Mouse (Mus musculus) midbrain, embryonic 12.5 days (tissue): ENCODE data around the gene Ptprg. TPM values are rescaled to one million over a fixed set of nuclear protein-coding genes. Genes with fewer than 3 reads are reported as not detected.

Source experiments
- ATAC-seq: fragments of 200-750 bp; cut with Nextera tagmentation; 2 replicates; pipeline ENCODE4 v1.8.0; 2017; ENCODE audit warnings: low read depth, moderate TSS enrichment, moderate library complexity; ENCODE audit not compliant: low FRiP score
- H3K27ac ChIP-seq: fragments of 300-500 bp; sonication (generic); replicated peaks from 2 replicates; pipeline ENCODE4 v1.5.1; 2016; ENCODE audit warnings: mild to moderate bottlenecking
- H3K27me3 ChIP-seq: fragments of 300-500 bp; sonication (generic); 2 replicates; pipeline ENCODE4 v1.6.1; 2016; ENCODE audit warnings: mild to moderate bottlenecking
- H3K36me3 ChIP-seq: fragments of 300-500 bp; sonication (generic); 2 replicates; pipeline ENCODE4 v1.6.1; 2016
- H3K4me1 ChIP-seq: fragments of 300-500 bp; sonication (generic); 2 replicates; pipeline ENCODE4 v1.6.1; 2016
- H3K4me2 ChIP-seq: fragments of 300-500 bp; sonication (generic); replicated peaks from 2 replicates; pipeline ENCODE4 v1.6.1; 2016; ENCODE audit warnings: mild to moderate bottlenecking, moderate library complexity
- H3K4me3 ChIP-seq: fragments of 300-500 bp; sonication (generic); 2 replicates; pipeline ENCODE4 v1.5.1; 2016; ENCODE audit warnings: mild to moderate bottlenecking
- H3K9ac ChIP-seq: fragments of 300-500 bp; sonication (generic); replicated peaks from 2 replicates; pipeline ENCODE4 v1.6.1; 2016; ENCODE audit warnings: mild to moderate bottlenecking, moderate library complexity
- H3K9me3 ChIP-seq: fragments of 300-500 bp; sonication (generic); 2 replicates; pipeline ENCODE4 v1.6.1; 2016; ENCODE audit warnings: mild to moderate bottlenecking
- WGBS: fragments of 180-500 bp; shearing (Covaris S2); methylation state at CpG from one replicate; pipeline ENCODE4 v1.1.7; 2016; 5-methylcytosine and 5-hydroxymethylcytosine counted together
- polyA plus RNA-seq: library from polyadenylated mRNA; unstranded; fragments of >200 nt; fragmentation: Nextera tagmentation; extraction: Ambion mirVana; gene quantifications from 2 replicates; pipeline ENCODE4 v1.2.1, GENCODE M21; 2016

Ptprg gene
- polyA plus RNA-seq, 1 experiment from 2014 or later, result 47.4 TPM

GRCm38 (mm10) chr14:11855499-11855898 is 302.2 kb downstream of the Ptprg start:
- Histone ChIP-seq H3K27me3 (no peaks in the 10 kb centered on the region), H3K4me3 (no peak overlapping the region), H3K36me3 (no peaks in the 10 kb centered on the region), H3K9me3 (no peaks in the 10 kb centered on the region), H3K4me2 (no peak overlapping the region), H3K9ac (no peak overlapping the region), H3K27ac (no peak overlapping the region), H3K4me1 (peaks cover 8% of the 10 kb centered on the region)
- no peak for ATAC-seq

- Histone ChIP-seq H3K36me3 (no peaks in the 10 kb centered on the region), H3K4me2 (no peak overlapping the region), H3K4me1 (peaks cover 8% of the 10 kb centered on the region), H3K9ac (no peak overlapping the region), H3K27ac (no peak overlapping the region), H3K4me3 (no peak overlapping the region), H3K9me3 (no peaks in the 10 kb centered on the region), H3K27me3 (no peaks in the 10 kb centered on the region)
- 70% methylated on average over 3 of the region's 3 CpGs for WGBS
- ATAC-seq, result no peak
Observed at GRCm38 (mm10) chr14:11857928-11858481, 304.7 kb downstream of the Ptprg start.

DNA sequence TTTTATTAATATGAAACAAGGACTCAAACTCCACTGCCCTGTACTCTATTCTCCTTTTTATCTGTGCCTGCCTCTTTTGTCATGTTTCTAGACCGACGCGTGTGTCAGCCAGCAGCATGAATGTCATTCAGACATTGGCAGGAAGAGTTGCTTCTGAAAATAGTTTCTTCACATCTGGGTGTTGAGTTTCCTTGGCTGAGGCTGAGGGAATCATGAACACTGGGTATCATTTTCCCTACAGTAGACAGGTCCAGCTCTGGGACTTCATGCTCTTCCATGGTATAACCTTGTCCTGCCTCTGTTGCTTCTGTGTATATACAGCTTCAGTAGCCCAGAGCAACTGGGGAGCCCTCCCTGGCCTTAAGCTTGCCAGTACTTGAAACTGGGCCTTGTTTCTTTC is 310.0 kb downstream of the Ptprg start:
- ATAC-seq, result no peak
- no peaks in the 10 kb centered on the region for H3K36me3 ChIP-seq
- H3K4me3 ChIP-seq, result no peak overlapping the region
- no peaks in the 10 kb centered on the region for H3K27me3 ChIP-seq
- H3K4me1 ChIP-seq, result no peaks in the 10 kb centered on the region
- no peak overlapping the region for H3K9ac ChIP-seq
- no peaks in the 10 kb centered on the region for H3K9me3 ChIP-seq
- H3K27ac ChIP-seq, result no peak overlapping the region
- no peak overlapping the region for H3K4me2 ChIP-seq
- 96% methylated on average over 3 of the region's 3 CpGs for WGBS

- Histone ChIP-seq H3K4me2 (no peak overlapping the region), H3K27me3 (no peaks in the 10 kb centered on the region), H3K9me3 (no peaks in the 10 kb centered on the region), H3K4me3 (no peak overlapping the region), H3K36me3 (no peaks in the 10 kb centered on the region), H3K9ac (no peak overlapping the region), H3K4me1 (no peaks in the 10 kb centered on the region), H3K27ac (no peak overlapping the region)
- no peak for ATAC-seq
- 43% methylated on average over 3 of the region's 3 CpGs for WGBS
Observed at GRCm38 (mm10) chr14:11864840-11865239, 311.5 kb downstream of the Ptprg start.

DNA sequence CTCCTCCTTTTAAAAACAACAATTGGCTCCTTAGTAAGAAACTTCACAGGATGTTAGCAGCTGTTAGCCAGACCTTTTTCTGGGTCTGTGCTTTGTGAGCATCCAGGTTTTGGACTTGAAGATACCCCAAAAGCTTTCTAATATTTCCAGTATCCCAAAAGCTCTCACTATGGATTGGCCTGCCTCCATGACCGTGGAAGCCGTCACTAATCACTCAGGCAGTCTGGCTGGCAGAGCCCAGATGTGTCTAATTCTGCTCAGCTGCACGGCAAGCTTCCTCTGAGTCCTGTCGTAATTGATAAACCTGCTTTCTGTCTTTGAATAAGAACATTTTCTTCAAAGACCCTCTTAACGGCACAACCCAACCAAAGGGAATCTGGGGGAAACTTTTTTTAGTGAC is 312.0 kb downstream of the Ptprg start:
- Histone ChIP-seq H3K27me3 (no peaks in the 10 kb centered on the region), H3K9ac (no peak overlapping the region), H3K9me3 (no peaks in the 10 kb centered on the region), H3K4me1 (no peaks in the 10 kb centered on the region), H3K4me3 (no peak overlapping the region), H3K36me3 (no peaks in the 10 kb centered on the region), H3K4me2 (no peak overlapping the region), H3K27ac (no peak overlapping the region)
- ATAC-seq, result no peak
- 50% methylated on average over 5 of the region's 5 CpGs for WGBS

DNA sequence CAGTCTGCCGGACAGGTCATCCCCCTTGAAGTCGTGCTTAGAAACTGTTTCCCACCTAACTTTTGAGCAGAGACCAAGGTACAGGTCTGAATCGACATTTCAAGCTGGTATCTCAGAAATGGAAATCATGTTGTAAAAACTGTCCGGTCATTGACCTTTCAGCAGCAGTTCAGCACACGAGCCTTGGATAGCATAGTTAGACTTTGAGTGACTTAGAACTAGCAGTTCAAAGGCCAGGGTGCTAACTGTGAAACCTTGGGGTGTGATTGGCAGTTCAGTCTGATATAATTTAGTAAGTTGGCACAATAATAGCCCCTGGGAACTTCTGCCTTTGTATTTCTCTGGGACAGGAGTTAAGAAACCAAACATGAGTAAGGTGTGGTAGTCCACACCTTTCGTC is 312.5 kb downstream of the Ptprg start:
- WGBS, result 87% methylated on average over 6 of the region's 6 CpGs
- H3K4me1 ChIP-seq, result no peaks in the 10 kb centered on the region
- H3K4me2 ChIP-seq, result no peak overlapping the region
- no peaks in the 10 kb centered on the region for H3K36me3 ChIP-seq
- no peak overlapping the region for H3K4me3 ChIP-seq
- no peaks in the 10 kb centered on the region for H3K27me3 ChIP-seq
- no peak for ATAC-seq
- no peak overlapping the region for H3K9ac ChIP-seq
- H3K27ac ChIP-seq, result no peak overlapping the region
- H3K9me3 ChIP-seq, result no peaks in the 10 kb centered on the region

DNA sequence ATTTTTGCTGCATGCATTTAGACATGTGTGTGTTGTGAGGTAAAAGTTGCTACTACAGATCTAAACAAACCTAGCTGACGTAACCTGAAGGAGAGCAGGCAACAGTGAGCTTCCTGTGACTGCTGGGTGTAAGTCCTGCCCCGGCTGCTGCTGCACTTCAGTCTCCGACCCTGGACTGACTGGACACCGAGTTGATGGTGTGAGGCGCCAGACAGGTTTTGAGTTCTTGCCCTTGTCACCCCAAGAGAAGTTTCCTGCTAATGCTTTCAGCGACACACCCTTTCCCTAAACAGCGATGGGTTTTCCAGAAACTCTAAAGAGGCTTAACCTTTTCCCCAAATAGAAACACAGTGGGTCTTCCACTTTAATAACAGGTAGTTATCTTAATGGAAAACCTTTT is 313.1 kb downstream of the Ptprg start:
- no peak overlapping the region for H3K4me3 ChIP-seq
- no peaks in the 10 kb centered on the region for H3K9me3 ChIP-seq
- no peaks in the 10 kb centered on the region for H3K36me3 ChIP-seq
- no peaks in the 10 kb centered on the region for H3K4me1 ChIP-seq
- no peak overlapping the region for H3K9ac ChIP-seq
- WGBS, result 90% methylated on average over 7 of the region's 7 CpGs
- H3K27ac ChIP-seq, result no peak overlapping the region
- no peak for ATAC-seq
- no peaks in the 10 kb centered on the region for H3K27me3 ChIP-seq
- H3K4me2 ChIP-seq, result no peak overlapping the region

- Histone ChIP-seq H3K9ac (no peak overlapping the region), H3K4me2 (no peak overlapping the region), H3K4me3 (no peak overlapping the region), H3K36me3 (no peaks in the 10 kb centered on the region), H3K27me3 (no peaks in the 10 kb centered on the region), H3K4me1 (no peaks in the 10 kb centered on the region), H3K27ac (no peak overlapping the region), H3K9me3 (no peaks in the 10 kb centered on the region)
- WGBS, result 83% methylated on average over 6 of the region's 6 CpGs
- ATAC-seq, result no peak
Observed at GRCm38 (mm10) chr14:11868636-11869035, 315.3 kb downstream of the Ptprg start.

DNA sequence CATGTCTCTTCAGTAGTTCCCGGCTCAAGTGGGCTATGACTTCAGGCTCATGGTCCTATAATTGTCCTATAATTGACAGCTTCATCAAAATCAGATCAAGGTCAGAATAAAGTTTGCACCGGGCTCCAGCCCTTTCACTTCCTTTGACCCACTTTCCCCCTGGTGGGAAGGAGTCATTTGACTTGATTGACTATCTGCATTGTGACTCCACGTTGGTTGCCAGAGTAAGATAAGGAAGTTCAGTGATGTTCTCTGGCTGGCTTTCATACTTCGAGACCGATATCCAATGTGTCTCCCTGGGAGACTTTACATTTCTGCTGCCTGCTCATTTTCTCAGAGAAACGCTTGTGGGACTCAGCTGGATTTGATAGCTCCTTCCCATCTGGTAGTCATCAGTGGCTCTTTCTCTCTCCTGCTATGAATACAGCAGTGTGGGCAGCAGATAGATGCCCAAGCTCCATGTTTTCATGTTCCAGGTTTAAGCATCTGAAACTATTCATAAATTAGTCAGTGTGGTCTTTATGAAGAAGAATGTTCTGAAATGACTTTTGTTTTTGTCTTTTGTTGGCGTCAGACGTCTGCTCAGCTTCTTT is 318.5 kb downstream of the Ptprg start:
- 70% methylated on average over 8 of the region's 8 CpGs for WGBS
- H3K4me1 ChIP-seq, result peaks cover 15% of the 10 kb centered on the region
- no peak overlapping the region for H3K4me2 ChIP-seq
- no peaks in the 10 kb centered on the region for H3K9me3 ChIP-seq
- ATAC-seq, result no peak
- H3K4me3 ChIP-seq, result no peak overlapping the region
- no peak overlapping the region for H3K9ac ChIP-seq
- H3K27ac ChIP-seq, result no peak overlapping the region
- no peaks in the 10 kb centered on the region for H3K36me3 ChIP-seq
- H3K27me3 ChIP-seq, result no peaks in the 10 kb centered on the region

- Histone ChIP-seq H3K36me3 (no peaks in the 10 kb centered on the region), H3K9ac (no peak overlapping the region), H3K9me3 (no peaks in the 10 kb centered on the region), H3K4me2 (no peak overlapping the region), H3K27me3 (no peaks in the 10 kb centered on the region), H3K4me1 (peaks cover 16% of the 10 kb centered on the region), H3K4me3 (no peak overlapping the region), H3K27ac (no peak overlapping the region)
- no peak for ATAC-seq
- 92% methylated on average over 6 of the region's 6 CpGs for WGBS
Observed at GRCm38 (mm10) chr14:11874266-11874665, 320.9 kb downstream of the Ptprg start.

DNA sequence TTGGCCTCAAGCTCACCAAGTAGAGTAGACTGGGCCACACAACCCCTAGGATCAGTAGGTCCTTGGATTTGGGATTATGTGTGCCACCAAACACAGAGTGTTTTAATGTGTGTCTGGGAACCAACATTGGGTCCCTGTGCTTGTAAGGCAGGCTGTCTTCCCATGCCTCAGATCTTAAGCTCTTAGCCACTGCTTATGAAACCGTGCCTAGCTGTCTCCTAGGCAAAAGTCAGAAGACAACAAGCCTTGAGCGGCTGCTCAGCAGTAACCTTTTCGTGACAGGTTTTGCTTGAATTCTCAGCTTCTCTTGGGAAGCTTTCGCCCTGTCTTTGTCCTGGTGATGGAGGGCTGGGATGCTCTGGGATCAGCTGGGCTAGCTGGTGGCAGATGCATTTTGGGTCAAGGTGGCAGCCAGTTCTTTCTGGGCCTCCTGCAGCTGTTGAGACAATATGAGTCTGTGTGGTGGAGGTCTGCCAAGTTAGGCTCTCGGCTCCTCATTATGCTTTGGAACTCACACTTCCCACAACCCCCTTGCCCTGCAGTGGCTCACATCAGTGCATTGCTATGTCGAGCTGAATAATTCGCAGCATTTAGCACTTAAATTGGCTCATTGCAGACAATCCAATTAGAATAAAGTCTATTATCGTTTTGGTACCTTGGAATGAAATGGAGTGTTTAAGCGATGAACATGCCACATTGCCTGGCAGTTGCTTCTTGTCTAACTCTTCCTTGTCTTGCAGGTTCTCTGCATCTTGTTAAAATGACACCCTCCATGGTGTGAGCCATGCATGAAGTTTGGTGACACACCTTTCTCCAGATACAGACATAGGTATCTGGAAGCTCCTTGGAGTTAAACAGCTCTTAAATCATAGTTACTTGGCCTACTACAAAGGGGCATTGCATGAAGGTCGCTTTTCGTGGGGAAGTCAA is 321.9 kb downstream of the Ptprg start:
- Histone ChIP-seq H3K9me3 (no peaks in the 10 kb centered on the region), H3K9ac (no peak overlapping the region), H3K4me1 (peaks cover 19% of the 10 kb centered on the region), H3K36me3 (no peaks in the 10 kb centered on the region), H3K4me3 (no peak overlapping the region), H3K27ac (0 out of 2 replicates have a peak overlapping the region, but pooled peaks have one; percentile 7), H3K27me3 (no peaks in the 10 kb centered on the region), H3K4me2 (no peak overlapping the region)
- no peak for ATAC-seq
- WGBS, result 76% methylated on average over 11 of the region's 11 CpGs

- H3K27ac ChIP-seq, result no peak overlapping the region
- WGBS, result 85% methylated on average over 3 of the region's 3 CpGs
- ATAC-seq, result no peak
- H3K36me3 ChIP-seq, result no peaks in the 10 kb centered on the region
- H3K9ac ChIP-seq, result no peak overlapping the region
- H3K4me3 ChIP-seq, result no peak overlapping the region
- no peak overlapping the region for H3K4me2 ChIP-seq
- peaks cover 16% of the 10 kb centered on the region for H3K4me1 ChIP-seq
- no peaks in the 10 kb centered on the region for H3K9me3 ChIP-seq
- H3K27me3 ChIP-seq, result 0 out of 2 replicates have a peak, but pooled peaks cover 3% of the 10 kb centered on the region
Observed at GRCm38 (mm10) chr14:11881082-11881481, 327.8 kb downstream of the Ptprg start.
